Mouse (Mus musculus): ENCODE data around the gene Prickle3. TPM values are rescaled to one million over a fixed set of nuclear protein-coding genes. Genes with fewer than 3 reads are reported as not detected.
A peak's percentile ranks its signal among the peaks of the same experiment; 100 is the strongest.

Gene Prickle3
- 1.2 and 1.5 TPM in 2 replicates for polyA plus RNA-seq (2014; fragmentation: Nextera tagmentation; extraction: Ambion mirVana)

- DNase-seq (ENCODE audit: low spot score) (no peak), ATAC-seq (ENCODE audit: low FRiP score) (no peak)
- H3K4me3 ChIP-seq (replicated peaks; ENCODE audit: low read length): peak within 1 kb of the TSS; percentile 25
- H3K36me3 ChIP-seq (replicated peaks; ENCODE audit: control insufficient read depth, insufficient read depth): 0 out of 2 replicates have a peak, but pooled peaks cover 3% of the 10 kb centered on the region
- no peaks in the 10 kb centered on the region for H3K9me3 ChIP-seq (ENCODE audit: control insufficient read depth, low read length)
- no peak within 1 kb of the TSS for H3K9ac ChIP-seq
- no peaks in the 10 kb centered on the region for H3K27me3 ChIP-seq (ENCODE audit: control insufficient read depth, insufficient read depth, low read length)
- WGBS: 18% methylated on average over 26 of the region's 26 CpGs
- peak within 1 kb of the TSS; percentile 41 for H3K4me2 ChIP-seq (replicated peaks)
- H3K4me1 ChIP-seq (replicated peaks; ENCODE audit: control insufficient read depth, insufficient read depth, low read length): no peaks in the 10 kb centered on the region
- H3K27ac ChIP-seq: no peak within 1 kb of the TSS
Measured at GRCm38 (mm10) chrX:7657221-7657639, at the start of gene Prickle3. Gene Prickle3 (plus strand): TSS chrX:7657260.

- peak overlapping the region; percentile 76 for H3K4me2 ChIP-seq (replicated peaks)
- DNase-seq (ENCODE audit: low spot score): peak; percentile 27
- H3K27ac ChIP-seq: peak overlapping the region; percentile 53
- no peaks in the 10 kb centered on the region for H3K27me3 ChIP-seq (ENCODE audit: control insufficient read depth, insufficient read depth, low read length)
- ATAC-seq (ENCODE audit: low FRiP score): no peak
- H3K9ac ChIP-seq: peak overlapping the region; percentile 53
- no peaks in the 10 kb centered on the region for H3K9me3 ChIP-seq (ENCODE audit: control insufficient read depth, low read length)
- no peaks in the 10 kb centered on the region for H3K4me1 ChIP-seq (replicated peaks; ENCODE audit: control insufficient read depth, insufficient read depth, low read length)
- H3K36me3 ChIP-seq (replicated peaks; ENCODE audit: control insufficient read depth, insufficient read depth): no peaks in the 10 kb centered on the region
- WGBS: 23% methylated on average over 21 of the region's 21 CpGs
- peak overlapping the region; percentile 39 for H3K4me3 ChIP-seq (replicated peaks; ENCODE audit: low read length)
Measured at GRCm38 (mm10) chrX:7610035-7610434, 47.0 kb upstream of the Prickle3 start.

GRCm38 (mm10) chrX:7610536-7611258 is 46.4 kb upstream of the Prickle3 start:
- H3K9ac ChIP-seq: peak overlapping the region; percentile 53
- no peaks in the 10 kb centered on the region for H3K27me3 ChIP-seq (ENCODE audit: control insufficient read depth, insufficient read depth, low read length)
- no peaks in the 10 kb centered on the region for H3K9me3 ChIP-seq (ENCODE audit: control insufficient read depth, low read length)
- no peaks in the 10 kb centered on the region for H3K4me1 ChIP-seq (replicated peaks; ENCODE audit: control insufficient read depth, insufficient read depth, low read length)
- H3K27ac ChIP-seq: peak overlapping the region; percentile 53
- no peaks in the 10 kb centered on the region for H3K36me3 ChIP-seq (replicated peaks; ENCODE audit: control insufficient read depth, insufficient read depth)
- peak; percentile 28 for DNase-seq (ENCODE audit: low spot score)
- H3K4me2 ChIP-seq (replicated peaks): peak overlapping the region; percentile 76
- peak overlapping the region; percentile 39 for H3K4me3 ChIP-seq (replicated peaks; ENCODE audit: low read length)
- ATAC-seq (ENCODE audit: low FRiP score): peak; percentile 68
- 22% methylated on average over 26 of the region's 26 CpGs for WGBS

GRCm38 (mm10) chrX:7617889-7618551 is 39.0 kb upstream of the Prickle3 start:
- no peak overlapping the region for H3K4me3 ChIP-seq (replicated peaks; ENCODE audit: low read length)
- 84% methylated on average over 12 of the region's 12 CpGs for WGBS
- ATAC-seq (ENCODE audit: low FRiP score): no peak

GRCm38 (mm10) chrX:7632560-7632959 is 24.5 kb upstream of the Prickle3 start:
- DNase-seq (ENCODE audit: low spot score) (no peak), ATAC-seq (ENCODE audit: low FRiP score) (no peak)
- Histone ChIP-seq H3K4me2 (replicated peaks) (no peak overlapping the region), H3K4me3 (replicated peaks; ENCODE audit: low read length) (no peak overlapping the region), H3K9me3 (ENCODE audit: control insufficient read depth, low read length) (no peaks in the 10 kb centered on the region), H3K27ac (no peak overlapping the region), H3K4me1 (replicated peaks; ENCODE audit: control insufficient read depth, insufficient read depth, low read length) (no peaks in the 10 kb centered on the region), H3K36me3 (replicated peaks; ENCODE audit: control insufficient read depth, insufficient read depth) (no peaks in the 10 kb centered on the region), H3K27me3 (ENCODE audit: control insufficient read depth, insufficient read depth, low read length) (no peaks in the 10 kb centered on the region), H3K9ac (no peak overlapping the region)
- WGBS: 94% methylated on average over 6 of the region's 6 CpGs

More at GRCm38 (mm10) chrX:7617889-7618551, 39.0 kb upstream of the Prickle3 start:
- no peaks in the 10 kb centered on the region for H3K36me3 ChIP-seq (replicated peaks; ENCODE audit: control insufficient read depth, insufficient read depth)
- H3K27me3 ChIP-seq (ENCODE audit: control insufficient read depth, insufficient read depth, low read length): no peaks in the 10 kb centered on the region
- H3K9ac ChIP-seq: no peak overlapping the region
- no peak for DNase-seq (ENCODE audit: low spot score)
- no peak overlapping the region for H3K4me2 ChIP-seq (replicated peaks)
- H3K9me3 ChIP-seq (ENCODE audit: control insufficient read depth, low read length): no peaks in the 10 kb centered on the region
- H3K27ac ChIP-seq: no peak overlapping the region
- H3K4me1 ChIP-seq (replicated peaks; ENCODE audit: control insufficient read depth, insufficient read depth, low read length): no peaks in the 10 kb centered on the region

- DNase-seq (ENCODE audit: low spot score) (no peak), ATAC-seq (ENCODE audit: low FRiP score) (no peak)
- Histone ChIP-seq H3K4me2 (replicated peaks) (no peak overlapping the region), H3K4me1 (replicated peaks; ENCODE audit: control insufficient read depth, insufficient read depth, low read length) (no peaks in the 10 kb centered on the region), H3K4me3 (replicated peaks; ENCODE audit: low read length) (no peak overlapping the region), H3K9me3 (ENCODE audit: control insufficient read depth, low read length) (no peaks in the 10 kb centered on the region), H3K27ac (no peak overlapping the region), H3K36me3 (replicated peaks; ENCODE audit: control insufficient read depth, insufficient read depth) (no peaks in the 10 kb centered on the region), H3K9ac (no peak overlapping the region), H3K27me3 (ENCODE audit: control insufficient read depth, insufficient read depth, low read length) (no peaks in the 10 kb centered on the region)
- WGBS: 85% methylated on average over 3 of the region's 3 CpGs
Measured at GRCm38 (mm10) chrX:7635101-7635500, 22.0 kb upstream of the Prickle3 start.

- ATAC-seq (ENCODE audit: low FRiP score): peak; percentile 86
- peak within 1 kb of the TSS; percentile 62 for H3K4me2 ChIP-seq (replicated peaks)
- H3K36me3 ChIP-seq (replicated peaks; ENCODE audit: control insufficient read depth, insufficient read depth): peaks cover 18% of the 10 kb centered on the region; the same call in 1 of the 2 replicates
- H3K4me3 ChIP-seq (replicated peaks; ENCODE audit: low read length): peak within 1 kb of the TSS; percentile 50
- peak; percentile 82 for DNase-seq (ENCODE audit: low spot score)
- H3K9ac ChIP-seq: peak within 1 kb of the TSS; percentile 76
- peak within 1 kb of the TSS; percentile 85 for H3K27ac ChIP-seq
- WGBS: 15% methylated on average over 41 of the region's 42 CpGs
- no peaks in the 10 kb centered on the region for H3K27me3 ChIP-seq (ENCODE audit: control insufficient read depth, insufficient read depth, low read length)
- no peaks in the 10 kb centered on the region for H3K9me3 ChIP-seq (ENCODE audit: control insufficient read depth, low read length)
- H3K4me1 ChIP-seq (replicated peaks; ENCODE audit: control insufficient read depth, insufficient read depth, low read length): 0 out of 2 replicates have a peak, but pooled peaks cover 6% of the 10 kb centered on the region
Measured at GRCm38 (mm10) chrX:7638401-7639091, 18.5 kb upstream of the Prickle3 start, which contains the start of gene Syp. Gene Syp (plus strand): TSS chrX:7638471.

- ATAC-seq (ENCODE audit: low FRiP score) (peak; percentile 28; the same call in 1 of the 2 replicates), DNase-seq (ENCODE audit: low spot score) (no peak)
- peak overlapping the region; percentile 62 for H3K4me2 ChIP-seq (replicated peaks)
- WGBS: 21% methylated on average over 13 of the region's 13 CpGs
- peak overlapping the region; percentile 50 for H3K4me3 ChIP-seq (replicated peaks; ENCODE audit: low read length)
- no peaks in the 10 kb centered on the region for H3K27me3 ChIP-seq (ENCODE audit: control insufficient read depth, insufficient read depth, low read length)
- H3K9ac ChIP-seq: peak overlapping the region; percentile 76
- H3K4me1 ChIP-seq (replicated peaks; ENCODE audit: control insufficient read depth, insufficient read depth, low read length): 0 out of 2 replicates have a peak, but pooled peaks cover 6% of the 10 kb centered on the region
- H3K36me3 ChIP-seq (replicated peaks; ENCODE audit: control insufficient read depth, insufficient read depth): peaks cover 20% of the 10 kb centered on the region; the same call in 1 of the 2 replicates
- peak overlapping the region; percentile 85 for H3K27ac ChIP-seq
- H3K9me3 ChIP-seq (ENCODE audit: control insufficient read depth, low read length): no peaks in the 10 kb centered on the region
Measured at GRCm38 (mm10) chrX:7639536-7640325, 17.3 kb upstream of the Prickle3 start.

Data from hindbrain, embryonic 14.5 days (tissue).